Mouse (Mus musculus): ENCODE data around the gene Adipoq.

DNA sequence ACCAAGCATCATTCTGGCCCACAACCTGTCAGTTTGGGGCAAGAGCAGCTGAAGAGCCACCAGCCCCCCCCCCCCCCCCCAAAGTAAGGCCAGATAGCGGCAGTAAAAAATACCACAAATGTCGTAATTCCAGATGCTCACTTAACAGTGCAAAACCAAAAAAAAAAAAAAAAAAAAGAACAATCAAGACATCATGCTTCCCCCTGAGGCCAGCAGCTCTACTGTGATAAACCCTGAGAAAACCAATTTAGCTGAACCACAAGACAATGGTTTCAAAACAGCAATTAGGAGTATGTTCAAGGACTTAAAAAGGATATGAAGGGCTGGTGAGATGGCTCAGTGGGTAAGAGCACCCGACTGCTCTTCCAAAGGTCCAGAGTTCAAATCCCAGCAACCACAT is 15.8 kb downstream of the Adipoq start:
- TF ChIP-seq CTCF (IDR thresholded peaks at IDR 0.05; ENCODE audit: low read depth) = no peak
- no peak for TF ChIP-seq EP300 (optimal IDR thresholded peaks at IDR 0.05)
